Mouse (Mus musculus): Measurements from ENCODE around the gene Serpina3g. TPM values are rescaled to one million over a fixed set of nuclear protein-coding genes. Genes with fewer than 3 reads are reported as not detected.

Gene Serpina3g
- polyA plus RNA-seq, 1 experiment from 2014 or later, result 0.59 TPM

GRCm38 (mm10) chr12:104243307-104243706 is 7.3 kb downstream of the Serpina3g start:
- no peak for DNase-seq (ENCODE audit: low spot score)
- Histone ChIP-seq H3K4me3 (no peak overlapping the region), H3K27ac (no peak overlapping the region), H3K27me3 (ENCODE audit: insufficient read depth, poor library complexity, severe bottlenecking) (no peaks in the 10 kb centered on the region), H3K4me1 (no peaks in the 10 kb centered on the region), H3K36me3 (no peaks in the 10 kb centered on the region), H3K9me3 (no peaks in the 10 kb centered on the region)

GRCm38 (mm10) chr12:104245092-104245491 is 9.0 kb downstream of the Serpina3g start:
- Histone ChIP-seq H3K9me3 (no peaks in the 10 kb centered on the region), H3K27ac (no peak overlapping the region), H3K4me3 (no peak overlapping the region), H3K4me1 (no peaks in the 10 kb centered on the region), H3K36me3 (no peaks in the 10 kb centered on the region), H3K27me3 (ENCODE audit: insufficient read depth, poor library complexity, severe bottlenecking) (no peaks in the 10 kb centered on the region)
- DNase-seq (ENCODE audit: low spot score), result no peak
- WGBS, result 78% methylated on average over 1 of the region's 1 CpGs

GRCm38 (mm10) chr12:104245595-104245994 is 9.6 kb downstream of the Serpina3g start:
- Histone ChIP-seq H3K4me1 (no peaks in the 10 kb centered on the region), H3K27me3 (ENCODE audit: insufficient read depth, poor library complexity, severe bottlenecking) (no peaks in the 10 kb centered on the region), H3K27ac (no peak overlapping the region), H3K4me3 (no peak overlapping the region), H3K36me3 (no peaks in the 10 kb centered on the region), H3K9me3 (no peaks in the 10 kb centered on the region)
- no peak for DNase-seq (ENCODE audit: low spot score)
- WGBS, result 78% methylated on average over 3 of the region's 3 CpGs

GRCm38 (mm10) chr12:104247553-104248002 is 11.5 kb downstream of the Serpina3g start:
- no peak for DNase-seq (ENCODE audit: low spot score)
- Histone ChIP-seq H3K27ac (no peak overlapping the region), H3K36me3 (no peaks in the 10 kb centered on the region), H3K4me3 (no peak overlapping the region), H3K27me3 (ENCODE audit: insufficient read depth, poor library complexity, severe bottlenecking) (no peaks in the 10 kb centered on the region), H3K4me1 (no peaks in the 10 kb centered on the region), H3K9me3 (no peaks in the 10 kb centered on the region)

- 58% methylated on average over 3 of the region's 3 CpGs for WGBS
- no peaks in the 10 kb centered on the region for H3K27me3 ChIP-seq (ENCODE audit: insufficient read depth, poor library complexity, severe bottlenecking)
- H3K9me3 ChIP-seq, result no peaks in the 10 kb centered on the region
- H3K4me3 ChIP-seq, result no peak overlapping the region
- no peak for DNase-seq (ENCODE audit: low spot score)
- no peaks in the 10 kb centered on the region for H3K36me3 ChIP-seq
- no peak overlapping the region for H3K27ac ChIP-seq
- H3K4me1 ChIP-seq, result no peaks in the 10 kb centered on the region
Observed at GRCm38 (mm10) chr12:104248231-104248630, 12.2 kb downstream of the Serpina3g start.

GRCm38 (mm10) chr12:104261041-104261440 is 25.0 kb downstream of the Serpina3g start:
- Histone ChIP-seq H3K4me3 (no peak overlapping the region), H3K27me3 (ENCODE audit: insufficient read depth, poor library complexity, severe bottlenecking) (no peaks in the 10 kb centered on the region), H3K27ac (no peak overlapping the region), H3K4me1 (peaks cover 10% of the 10 kb centered on the region), H3K9me3 (no peaks in the 10 kb centered on the region), H3K36me3 (no peaks in the 10 kb centered on the region)
- whole genome bisulfite sequencing, result 59% methylated on average over 3 of the region's 3 CpGs
- no peak for DNase-seq (ENCODE audit: low spot score)

- no peaks in the 10 kb centered on the region for H3K36me3 ChIP-seq
- H3K4me3 ChIP-seq, result no peak within 1 kb of the TSS
- peak; percentile 64 for DNase-seq (ENCODE audit: low spot score)
- H3K9me3 ChIP-seq, result no peaks in the 10 kb centered on the region
- H3K27ac ChIP-seq, result no peak within 1 kb of the TSS
- H3K4me1 ChIP-seq, result peaks cover 10% of the 10 kb centered on the region
- no peaks in the 10 kb centered on the region for H3K27me3 ChIP-seq (ENCODE audit: insufficient read depth, poor library complexity, severe bottlenecking)
Observed at GRCm38 (mm10) chr12:104262863-104263262, 26.8 kb downstream of the Serpina3g start, which contains the start of gene Serpina3i. Serpina3i (plus strand) TSS chr12:104263122.

GRCm38 (mm10) chr12:104266374-104266773 is 30.3 kb downstream of the Serpina3g start:
- peak; percentile 47 for DNase-seq (ENCODE audit: low spot score)
- Histone ChIP-seq H3K4me3 (no peak overlapping the region), H3K9me3 (no peaks in the 10 kb centered on the region), H3K36me3 (no peaks in the 10 kb centered on the region), H3K4me1 (peaks cover 10% of the 10 kb centered on the region), H3K27me3 (ENCODE audit: insufficient read depth, poor library complexity, severe bottlenecking) (no peaks in the 10 kb centered on the region), H3K27ac (no peak overlapping the region)
- 72% methylated on average over 3 of the region's 3 CpGs for WGBS

- H3K4me3 ChIP-seq, result no peak overlapping the region
- no peak for DNase-seq (ENCODE audit: low spot score)
- no peaks in the 10 kb centered on the region for H3K27me3 ChIP-seq (ENCODE audit: insufficient read depth, poor library complexity, severe bottlenecking)
- no peak overlapping the region for H3K27ac ChIP-seq
- no peaks in the 10 kb centered on the region for H3K4me1 ChIP-seq
- no peaks in the 10 kb centered on the region for H3K36me3 ChIP-seq
- no peaks in the 10 kb centered on the region for H3K9me3 ChIP-seq
- 87% methylated on average over 18 of the region's 18 CpGs for WGBS
Observed at GRCm38 (mm10) chr12:104278216-104279055, 42.4 kb downstream of the Serpina3g start.

GRCm38 (mm10) chr12:104279056-104279435 is 43.0 kb downstream of the Serpina3g start:
- no peaks in the 10 kb centered on the region for H3K9me3 ChIP-seq
- H3K27ac ChIP-seq, result no peak overlapping the region
- H3K36me3 ChIP-seq, result no peaks in the 10 kb centered on the region
- DNase-seq (ENCODE audit: low spot score), result no peak
- WGBS, result 32% methylated on average over 3 of the region's 3 CpGs
- no peaks in the 10 kb centered on the region for H3K4me1 ChIP-seq
- H3K4me3 ChIP-seq, result no peak overlapping the region
- H3K27me3 ChIP-seq (ENCODE audit: insufficient read depth, poor library complexity, severe bottlenecking), result no peaks in the 10 kb centered on the region

- no peaks in the 10 kb centered on the region for H3K27me3 ChIP-seq (ENCODE audit: insufficient read depth, poor library complexity, severe bottlenecking)
- WGBS, result 87% methylated on average over 11 of the region's 11 CpGs
- no peaks in the 10 kb centered on the region for H3K9me3 ChIP-seq
- H3K4me3 ChIP-seq, result no peak overlapping the region
- no peak for DNase-seq (ENCODE audit: low spot score)
- H3K4me1 ChIP-seq, result no peaks in the 10 kb centered on the region
- H3K27ac ChIP-seq, result no peak overlapping the region
- no peaks in the 10 kb centered on the region for H3K36me3 ChIP-seq
Observed at GRCm38 (mm10) chr12:104283380-104283779, 47.3 kb downstream of the Serpina3g start.

GRCm38 (mm10) chr12:104288336-104288735 is 52.3 kb downstream of the Serpina3g start:
- Histone ChIP-seq H3K4me1 (no peaks in the 10 kb centered on the region), H3K27me3 (ENCODE audit: insufficient read depth, poor library complexity, severe bottlenecking) (no peaks in the 10 kb centered on the region), H3K27ac (no peak overlapping the region), H3K4me3 (no peak overlapping the region), H3K36me3 (no peaks in the 10 kb centered on the region), H3K9me3 (no peaks in the 10 kb centered on the region)
- DNase-seq (ENCODE audit: low spot score), result no peak

GRCm38 (mm10) chr12:104289872-104290271 is 53.8 kb downstream of the Serpina3g start:
- Histone ChIP-seq H3K4me3 (no peak overlapping the region), H3K9me3 (no peaks in the 10 kb centered on the region), H3K4me1 (no peaks in the 10 kb centered on the region), H3K27ac (no peak overlapping the region), H3K36me3 (no peaks in the 10 kb centered on the region), H3K27me3 (ENCODE audit: insufficient read depth, poor library complexity, severe bottlenecking) (no peaks in the 10 kb centered on the region)
- no peak for DNase-seq (ENCODE audit: low spot score)
- WGBS, result 42% methylated on average over 4 of the region's 4 CpGs

All from heart, embryonic 10.5 days (tissue).